Mouse (Mus musculus) adrenal gland, postnatal 4 days (tissue): ENCODE measurements around the gene Ccdc146. TPM values are rescaled to one million over a fixed set of nuclear protein-coding genes. Genes with fewer than 3 reads are reported as not detected.
"Not testable (repeated sequence)": the region's sequence is repeated elsewhere in the genome, so short reads cannot be mapped to it uniquely, and the experiment has no call there.

ENCODE experiments used
- DNase-seq, 2 experiments: peaks; one replicate each; pipeline ENCODE4 v3.0.0; 2021 to 2022; ENCODE audit warnings: low spot score in 2 of 2, mixed read lengths in 2 of 2
- total RNA-seq, 2 experiments: library from RNA; stranded (reverse); gene quantifications; 2 replicates each; pipeline ENCODE4 v1.2.3; 2021

Gene Ccdc146
- total RNA-seq, 2 experiments from 2014 or later: 0.14 to 0.17 TPM

GRCm38 (mm10) chr5:21342265-21342664, 82.2 kb downstream of the Ccdc146 start:
- DNase-seq: not testable (repeated sequence)

- DNase-seq: no peak
These were observed 92.4 kb downstream of the Ccdc146 start for GRCm38 (mm10) chr5:21332119-21332518.

- DNase-seq: no peak
These were observed 92.8 kb downstream of the Ccdc146 start for GRCm38 (mm10) chr5:21331656-21332055.

GRCm38 (mm10) chr5:21329672-21330665, 94.5 kb downstream of the Ccdc146 start:
- no peak for DNase-seq

GRCm38 (mm10) chr5:21328560-21328959, 95.9 kb downstream of the Ccdc146 start:
- DNase-seq: no peak

- DNase-seq: peak; percentile 25 to 29
These were observed 98.0 kb downstream of the Ccdc146 start for GRCm38 (mm10) chr5:21326494-21326893.

GRCm38 (mm10) chr5:21320138-21320537, 104.3 kb downstream of the Ccdc146 start:
- DNase-seq: no peak

GRCm38 (mm10) chr5:21314696-21315095, 109.8 kb downstream of the Ccdc146 start:
- DNase-seq: no peak

GRCm38 (mm10) chr5:21307165-21307564, 117.3 kb downstream of the Ccdc146 start:
- no peak for DNase-seq

- no peak for DNase-seq
These were observed 123.5 kb downstream of the Ccdc146 start for GRCm38 (mm10) chr5:21301011-21301410.

- no peak for DNase-seq
These were observed 124.4 kb downstream of the Ccdc146 start for GRCm38 (mm10) chr5:21300058-21300457.

- DNase-seq: no peak
These were observed 125.3 kb downstream of the Ccdc146 start for GRCm38 (mm10) chr5:21299076-21299755.

GRCm38 (mm10) chr5:21295683-21296082, 128.8 kb downstream of the Ccdc146 start:
- no peak for DNase-seq

- DNase-seq: no peak
These were observed 133.9 kb downstream of the Ccdc146 start for GRCm38 (mm10) chr5:21290594-21290993.

- DNase-seq: no peak
These were observed 135.6 kb downstream of the Ccdc146 start for GRCm38 (mm10) chr5:21288658-21289435.

GRCm38 (mm10) chr5:21283356-21284062, 141.0 kb downstream of the Ccdc146 start:
- no peak for DNase-seq

GRCm38 (mm10) chr5:21277685-21278084, 146.8 kb downstream of the Ccdc146 start:
- not testable (repeated sequence) for DNase-seq

GRCm38 (mm10) chr5:21271386-21272354, 152.8 kb downstream of the Ccdc146 start:
- no peak for DNase-seq

- DNase-seq: no peak
These were observed 153.7 kb downstream of the Ccdc146 start for GRCm38 (mm10) chr5:21270756-21271155.
